Mouse (Mus musculus): ENCODE data around the gene Aff1. TPM values are rescaled to one million over a fixed set of nuclear protein-coding genes. Genes with fewer than 3 reads are reported as not detected.

Aff1 gene
- total and polyA plus RNA-seq, 2 experiments from 2014 or later: 6.5 to 29.0 TPM

DNA sequence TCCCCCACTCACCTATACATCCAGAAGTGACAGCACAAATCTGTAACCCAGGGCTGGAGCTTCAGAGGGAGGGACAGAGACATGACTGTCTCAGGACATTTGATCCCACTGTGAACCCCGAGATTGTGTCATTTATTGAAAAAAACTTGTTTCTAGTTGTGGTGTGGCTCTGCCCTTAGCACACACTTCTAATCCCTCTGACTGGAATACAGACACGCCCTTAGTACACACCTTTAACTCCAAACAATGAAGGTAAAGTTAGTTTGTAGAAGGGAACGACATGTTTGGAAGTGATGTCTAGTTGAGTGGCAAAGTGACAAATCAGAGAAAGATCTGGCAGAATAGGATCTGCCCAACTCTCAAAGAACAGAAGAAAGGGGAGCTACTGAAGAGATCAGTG, 20.3 kb upstream of the Aff1 start:
- TF ChIP-seq EP300 (IDR thresholded peaks at IDR 0.05; ENCODE audit: low read depth) (no peak), CTCF (IDR thresholded peaks at IDR 0.05; ENCODE audit: low read depth) (no peak)
- H3K27me3 ChIP-seq (ENCODE audit: control insufficient read depth, insufficient read depth, low read length): no peaks in the 10 kb centered on the region
- no peaks in the 10 kb centered on the region for H3K36me3 ChIP-seq (replicated peaks; ENCODE audit: control insufficient read depth, insufficient read depth, low read length)
- no peak overlapping the region for H3K4me3 ChIP-seq (ENCODE audit: low read depth, low read length)
- no peak overlapping the region for H3K27ac ChIP-seq (ENCODE audit: low read depth)
- DNase-seq (ENCODE audit: low spot score) (no peak), ATAC-seq (ENCODE audit: insufficient read depth, low read depth) (no peak)
- H3K4me2 ChIP-seq (ENCODE audit: low read depth, low read length): no peak overlapping the region
- H3K4me1 ChIP-seq (ENCODE audit: control insufficient read depth, insufficient read depth): no peaks in the 10 kb centered on the region
- no peaks in the 10 kb centered on the region for H3K9me3 ChIP-seq (replicated peaks; ENCODE audit: control insufficient read depth, low read length)
- H3K9ac ChIP-seq (replicated peaks; ENCODE audit: low read depth, low read length): no peak overlapping the region
- 69% methylated on average over 3 of the region's 3 CpGs for WGBS

DNA sequence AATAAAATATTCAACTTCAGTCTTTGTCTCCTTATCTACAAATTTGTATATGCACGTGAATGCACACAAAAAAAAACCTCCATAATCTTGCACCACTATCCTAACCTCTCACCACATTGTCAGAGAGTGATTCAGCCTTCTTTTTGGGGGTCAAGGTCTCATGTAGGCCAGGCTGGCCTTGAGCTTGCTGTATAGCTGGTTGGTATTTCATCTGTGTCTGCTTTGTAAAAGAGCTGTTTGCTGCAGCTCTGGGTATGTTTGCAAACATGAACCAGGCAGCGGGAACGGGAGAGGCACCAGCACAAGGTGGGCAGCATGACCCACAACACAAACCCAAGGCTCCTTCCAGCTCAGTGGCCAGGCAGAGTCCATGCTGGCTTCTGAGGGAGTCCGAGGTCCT, 18.6 kb upstream of the Aff1 start:
- Histone ChIP-seq H3K27me3 (ENCODE audit: control insufficient read depth, insufficient read depth, low read length) (no peaks in the 10 kb centered on the region), H3K9me3 (replicated peaks; ENCODE audit: control insufficient read depth, low read length) (no peaks in the 10 kb centered on the region), H3K36me3 (replicated peaks; ENCODE audit: control insufficient read depth, insufficient read depth, low read length) (no peaks in the 10 kb centered on the region), H3K4me3 (ENCODE audit: low read depth, low read length) (no peak overlapping the region), H3K4me2 (ENCODE audit: low read depth, low read length) (no peak overlapping the region), H3K4me1 (ENCODE audit: control insufficient read depth, insufficient read depth) (no peaks in the 10 kb centered on the region), H3K27ac (ENCODE audit: low read depth) (no peak overlapping the region), H3K9ac (replicated peaks; ENCODE audit: low read depth, low read length) (no peak overlapping the region)
- WGBS: 77% methylated on average over 4 of the region's 4 CpGs
- DNase-seq (ENCODE audit: low spot score) (no peak), ATAC-seq (ENCODE audit: insufficient read depth, low read depth) (no peak)
- no peak for TF ChIP-seq EP300 (IDR thresholded peaks at IDR 0.05; ENCODE audit: low read depth)
- TF ChIP-seq CTCF (IDR thresholded peaks at IDR 0.05; ENCODE audit: low read depth): no peak

- H3K4me2 ChIP-seq (ENCODE audit: low read depth, low read length): no peak overlapping the region
- no peaks in the 10 kb centered on the region for H3K4me1 ChIP-seq (ENCODE audit: control insufficient read depth, insufficient read depth)
- no peaks in the 10 kb centered on the region for H3K36me3 ChIP-seq (replicated peaks; ENCODE audit: control insufficient read depth, insufficient read depth, low read length)
- no peak for TF ChIP-seq EP300 (IDR thresholded peaks at IDR 0.05; ENCODE audit: low read depth)
- TF ChIP-seq CTCF (IDR thresholded peaks at IDR 0.05; ENCODE audit: low read depth): no peak
- no peaks in the 10 kb centered on the region for H3K27me3 ChIP-seq (ENCODE audit: control insufficient read depth, insufficient read depth, low read length)
- no peaks in the 10 kb centered on the region for H3K9me3 ChIP-seq (replicated peaks; ENCODE audit: control insufficient read depth, low read length)
- no peak overlapping the region for H3K27ac ChIP-seq (ENCODE audit: low read depth)
- H3K4me3 ChIP-seq (ENCODE audit: low read depth, low read length): no peak overlapping the region
- H3K9ac ChIP-seq (replicated peaks; ENCODE audit: low read depth, low read length): no peak overlapping the region
- WGBS: 61% methylated on average over 6 of the region's 6 CpGs
- DNase-seq (ENCODE audit: low spot score): no peak
- ATAC-seq (ENCODE audit: insufficient read depth, low read depth): no peak
These were observed 17.7 kb upstream of the Aff1 start for GRCm38 (mm10) chr5:103674482-103674881.

- Histone ChIP-seq H3K4me1 (ENCODE audit: control insufficient read depth, insufficient read depth) (no peaks in the 10 kb centered on the region), H3K27me3 (ENCODE audit: control insufficient read depth, insufficient read depth, low read length) (no peaks in the 10 kb centered on the region), H3K9me3 (replicated peaks; ENCODE audit: control insufficient read depth, low read length) (no peaks in the 10 kb centered on the region), H3K9ac (replicated peaks; ENCODE audit: low read depth, low read length) (no peak overlapping the region), H3K36me3 (replicated peaks; ENCODE audit: control insufficient read depth, insufficient read depth, low read length) (no peaks in the 10 kb centered on the region), H3K4me2 (ENCODE audit: low read depth, low read length) (no peak overlapping the region), H3K27ac (ENCODE audit: low read depth) (no peak overlapping the region), H3K4me3 (ENCODE audit: low read depth, low read length) (no peak overlapping the region)
- ATAC-seq (ENCODE audit: insufficient read depth, low read depth) (no peak), DNase-seq (ENCODE audit: low spot score) (no peak)
- 85% methylated on average over 6 of the region's 6 CpGs for WGBS
- TF ChIP-seq CTCF (IDR thresholded peaks at IDR 0.05; ENCODE audit: low read depth) (no peak), EP300 (IDR thresholded peaks at IDR 0.05; ENCODE audit: low read depth) (no peak)
These were observed 15.8 kb upstream of the Aff1 start for GRCm38 (mm10) chr5:103676289-103676881.

DNA sequence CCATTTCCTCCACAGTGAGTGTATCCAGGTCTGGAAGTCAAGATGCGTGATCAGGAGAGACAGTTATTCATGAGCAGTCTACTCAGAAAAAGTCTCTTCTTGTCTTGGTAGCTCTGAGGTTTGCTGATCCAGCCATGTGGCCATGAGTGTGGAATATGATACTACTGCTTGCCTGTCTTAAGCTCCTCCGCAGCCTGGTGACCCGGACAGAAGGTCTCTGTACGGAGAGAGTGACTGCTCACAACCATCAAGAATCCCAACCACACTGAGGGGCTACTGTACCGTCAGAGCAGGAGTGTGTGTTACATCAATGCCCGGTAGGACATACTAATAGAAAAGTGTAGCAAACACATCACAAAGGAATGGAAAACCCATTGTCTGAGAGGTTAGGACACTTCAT, 14.3 kb upstream of the Aff1 start:
- Histone ChIP-seq H3K27me3 (ENCODE audit: control insufficient read depth, insufficient read depth, low read length) (no peaks in the 10 kb centered on the region), H3K4me1 (ENCODE audit: control insufficient read depth, insufficient read depth) (no peaks in the 10 kb centered on the region), H3K36me3 (replicated peaks; ENCODE audit: control insufficient read depth, insufficient read depth, low read length) (no peaks in the 10 kb centered on the region), H3K9ac (replicated peaks; ENCODE audit: low read depth, low read length) (no peak overlapping the region), H3K4me2 (ENCODE audit: low read depth, low read length) (no peak overlapping the region), H3K4me3 (ENCODE audit: low read depth, low read length) (no peak overlapping the region), H3K9me3 (replicated peaks; ENCODE audit: control insufficient read depth, low read length) (no peaks in the 10 kb centered on the region), H3K27ac (ENCODE audit: low read depth) (no peak overlapping the region)
- DNase-seq (ENCODE audit: low spot score): no peak
- TF ChIP-seq EP300 (IDR thresholded peaks at IDR 0.05; ENCODE audit: low read depth): no peak
- TF ChIP-seq CTCF (IDR thresholded peaks at IDR 0.05; ENCODE audit: low read depth): no peak
- 76% methylated on average over 6 of the region's 6 CpGs for WGBS
- ATAC-seq (ENCODE audit: insufficient read depth, low read depth): no peak

DNA sequence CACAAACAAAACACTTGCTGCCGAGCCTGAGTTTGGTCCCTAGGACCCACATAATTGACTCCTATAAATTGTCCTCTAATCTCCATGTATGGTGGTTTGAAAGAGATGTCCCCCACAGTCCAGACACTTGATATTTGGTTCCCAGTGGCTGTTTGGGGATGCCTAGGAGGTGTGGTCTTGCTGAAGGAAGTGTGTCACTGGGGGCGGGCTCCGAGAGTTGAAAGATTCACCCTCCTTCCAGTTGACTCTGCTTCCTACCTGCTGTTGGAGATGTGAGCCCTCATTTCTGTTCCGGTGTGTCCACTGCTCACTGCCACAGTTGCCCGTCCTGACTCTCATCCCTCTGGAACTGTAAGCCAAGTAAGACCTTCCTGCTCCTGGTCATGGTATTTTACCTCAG, 13.2 kb upstream of the Aff1 start:
- Histone ChIP-seq H3K36me3 (replicated peaks; ENCODE audit: control insufficient read depth, insufficient read depth, low read length) (no peaks in the 10 kb centered on the region), H3K4me2 (ENCODE audit: low read depth, low read length) (no peak overlapping the region), H3K4me3 (ENCODE audit: low read depth, low read length) (no peak overlapping the region), H3K27me3 (ENCODE audit: control insufficient read depth, insufficient read depth, low read length) (no peaks in the 10 kb centered on the region), H3K27ac (ENCODE audit: low read depth) (no peak overlapping the region), H3K4me1 (ENCODE audit: control insufficient read depth, insufficient read depth) (no peaks in the 10 kb centered on the region), H3K9ac (replicated peaks; ENCODE audit: low read depth, low read length) (no peak overlapping the region), H3K9me3 (replicated peaks; ENCODE audit: control insufficient read depth, low read length) (no peaks in the 10 kb centered on the region)
- ATAC-seq (ENCODE audit: insufficient read depth, low read depth) (no peak), DNase-seq (ENCODE audit: low spot score) (no peak)
- TF ChIP-seq EP300 (IDR thresholded peaks at IDR 0.05; ENCODE audit: low read depth): no peak
- TF ChIP-seq CTCF (IDR thresholded peaks at IDR 0.05; ENCODE audit: low read depth): no peak
- 83% methylated on average over 5 of the region's 5 CpGs for WGBS
